ENCODE assay signal across 20 mouse cellular contexts in the genomic region with DNA sequence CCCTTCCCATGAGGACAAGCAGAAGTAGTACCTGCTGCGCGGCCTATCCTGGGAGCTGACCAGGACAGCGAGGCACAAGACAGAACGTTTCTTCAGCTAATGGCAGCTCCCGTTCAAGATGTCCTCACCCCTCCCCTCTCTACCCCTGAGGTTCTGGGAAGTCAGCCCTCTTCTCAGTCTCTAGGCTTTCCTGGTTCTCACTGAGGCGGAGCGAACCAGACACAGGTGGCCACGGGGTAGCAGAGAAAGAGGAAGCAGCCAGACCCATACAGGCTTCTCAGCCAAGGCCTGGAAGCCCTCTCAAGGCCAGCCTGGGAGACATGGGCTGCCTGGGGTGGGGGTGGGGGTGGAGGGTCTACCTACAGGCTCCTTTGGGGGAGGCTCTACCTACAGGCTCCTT.
A peak's percentile ranks its signal among the peaks of the same experiment; 100 is the strongest.
DNase-seq lines count a peak whose midpoint lies in the region; ATAC-seq lines count a peak whose summit lies in the region.
"Had no signal": no experiment of that assay in that cellular context is flagged by ENCODE, and none has a peak within 500 bp of the region (broad histone marks: within the 10 kb centered on the region; RNA-seq: fewer than 3 reads in every experiment).

No protein-coding gene starts in this region.

- WGBS in kidney, embryonic 16.5 days: 72% methylated on average over 8 of the region's 8 CpGs

- H3K4me3 ChIP-seq in kidney, embryonic 16.5 days (ENCODE audit: low read length): no peak overlapping the region
- H3K4me3 ChIP-seq: embryonic facial prominence, embryonic 12.5 days; gastrocnemius, adult 2 months; heart, adult 2 months; limb, embryonic 13.5 days; myocyte; neural tube, embryonic 15.5 days had no signal

- peak; percentile 42 for DNase-seq in lung, postnatal 25 days (ENCODE audit: low spot score)
- no peak for DNase-seq in lung, postnatal 14 days
- peak; percentile 26 for DNase-seq in spleen, adult 12 weeks (ENCODE audit: low spot score)
- DNase-seq in adrenal gland, adult 8-10 months: no peak
- DNase-seq in cerebellum, postnatal 25 days: no peak
- DNase-seq: cerebellum, postnatal 36 days; forebrain, postnatal 0 days; gastrocnemius, adult 2 months; kidney, adult 18-20 months; midbrain, embryonic 14.5 days; retina, postnatal 1 day; thymus, postnatal 36 days had no signal

- H3K4me2 ChIP-seq in kidney, embryonic 16.5 days (replicated peaks; ENCODE audit: low read depth, low read length): no peak overlapping the region
- H3K4me2 ChIP-seq: embryonic facial prominence, embryonic 12.5 days; hindbrain, embryonic 14.5 days; limb, embryonic 13.5 days; neural tube, embryonic 15.5 days had no signal

- no peaks in the 10 kb centered on the region for H3K36me3 ChIP-seq in kidney, embryonic 16.5 days (ENCODE audit: insufficient read depth, low read length)
- H3K36me3 ChIP-seq: embryonic facial prominence, embryonic 12.5 days; limb, embryonic 13.5 days; neural tube, embryonic 15.5 days had no signal

- ATAC-seq in granulocyte monocyte progenitor cell, adult 5-6 weeks (replicated peaks; ENCODE audit: poor library complexity, severe bottlenecking): peak; percentile 73
- no peak for ATAC-seq in kidney, embryonic 16.5 days (ENCODE audit: low FRiP score, low TSS enrichment)
- ATAC-seq: forebrain, postnatal 0 days had no signal

- H3K9me3 ChIP-seq in kidney, embryonic 16.5 days (ENCODE audit: low read length): no peaks in the 10 kb centered on the region
- H3K9me3 ChIP-seq: embryonic facial prominence, embryonic 12.5 days; limb, embryonic 13.5 days; neural tube, embryonic 15.5 days had no signal

- H3K9ac ChIP-seq in kidney, embryonic 16.5 days (replicated peaks; ENCODE audit: low read length): no peak overlapping the region
- H3K9ac ChIP-seq: embryonic facial prominence, embryonic 12.5 days; forebrain, postnatal 0 days; hindbrain, embryonic 14.5 days; limb, embryonic 13.5 days; neural tube, embryonic 15.5 days had no signal

- H3K27ac ChIP-seq in kidney, embryonic 16.5 days (ENCODE audit: low read length): no peak overlapping the region
- H3K27ac ChIP-seq: embryonic facial prominence, embryonic 12.5 days; gastrocnemius, adult 2 months; heart, adult 2 months; hindbrain, embryonic 14.5 days; limb, embryonic 13.5 days; neural tube, embryonic 15.5 days had no signal

- peaks cover 31% of the 10 kb centered on the region for H3K4me1 ChIP-seq in kidney, embryonic 16.5 days (ENCODE audit: insufficient read depth, low read length)
- H3K4me1 ChIP-seq: embryonic facial prominence, embryonic 12.5 days had no signal

- no peaks in the 10 kb centered on the region for H3K27me3 ChIP-seq in kidney, embryonic 16.5 days (ENCODE audit: insufficient read depth, low read length)
- H3K27me3 ChIP-seq: embryonic facial prominence, embryonic 12.5 days; limb, embryonic 13.5 days; neural tube, embryonic 15.5 days had no signal

Comparison
In these comparisons a context has a peak if more than half of its experiments do, and no peak if none do; other contexts are left out.
1. DNase-seq: peak in lung, postnatal 25 days (single experiment) and spleen, adult 12 weeks (single experiment); none in lung, postnatal 14 days (single experiment), adrenal gland, adult 8-10 months (single experiment) and cerebellum, postnatal 25 days (0 of 2).